Mouse (Mus musculus) embryo, embryonic 9.5 days (tissue): ENCODE data around the gene Serpina16.
A peak's percentile ranks its signal among the peaks of the same experiment; 100 is the strongest.

Experiments
- DNase-seq: peaks from one replicate; pipeline ENCODE4 v3.0.0-alpha.2; 2017; ENCODE audit errors: extremely low spot score

Gene Serpina16

GRCm38 (mm10) chr12:103657991-103658390 is 17.9 kb downstream of the Serpina16 start:
- DNase-seq = no peak

- DNase-seq = no peak
These were observed 18.9 kb downstream of the Serpina16 start, which contains the start of gene Serpina6 for GRCm38 (mm10) chr12:103656848-103657626. Serpina6 (minus strand) TSS chr12:103657212.

- DNase-seq = no peak
These were observed 20.6 kb downstream of the Serpina16 start for GRCm38 (mm10) chr12:103655123-103656044.

- DNase-seq = no peak
These were observed 22.1 kb downstream of the Serpina16 start for GRCm38 (mm10) chr12:103653836-103654235.

- DNase-seq = no peak
These were observed 29.6 kb downstream of the Serpina16 start for GRCm38 (mm10) chr12:103646314-103646713.

GRCm38 (mm10) chr12:103644601-103645000 is 31.3 kb downstream of the Serpina16 start:
- DNase-seq = no peak

- DNase-seq = no peak
These were observed 32.1 kb downstream of the Serpina16 start for GRCm38 (mm10) chr12:103643818-103644217.

GRCm38 (mm10) chr12:103643336-103643735 is 32.6 kb downstream of the Serpina16 start:
- DNase-seq = peak; percentile 78

GRCm38 (mm10) chr12:103635846-103636245 is 40.1 kb downstream of the Serpina16 start:
- DNase-seq = no peak

GRCm38 (mm10) chr12:103634430-103634829 is 41.5 kb downstream of the Serpina16 start:
- DNase-seq = no peak

- DNase-seq = no peak
These were observed 44.7 kb downstream of the Serpina16 start, which contains the start of gene Serpina10 for GRCm38 (mm10) chr12:103631203-103631612. Serpina10 (minus strand) TSS chr12:103631444.
